Mouse (Mus musculus): ENCODE data around the gene Ly6g6d. TPM values are rescaled to one million over a fixed set of nuclear protein-coding genes. Genes with fewer than 3 reads are reported as not detected.
A peak's percentile ranks its signal among the peaks of the same experiment; 100 is the strongest.
"Not testable (repeated sequence)": the region's sequence is repeated elsewhere in the genome, so short reads cannot be mapped to it uniquely, and the experiment has no call there.

Gene Ly6g6d
- polyA plus RNA-seq, 1 experiment from 2014 or later: 2.1 TPM

DNA sequence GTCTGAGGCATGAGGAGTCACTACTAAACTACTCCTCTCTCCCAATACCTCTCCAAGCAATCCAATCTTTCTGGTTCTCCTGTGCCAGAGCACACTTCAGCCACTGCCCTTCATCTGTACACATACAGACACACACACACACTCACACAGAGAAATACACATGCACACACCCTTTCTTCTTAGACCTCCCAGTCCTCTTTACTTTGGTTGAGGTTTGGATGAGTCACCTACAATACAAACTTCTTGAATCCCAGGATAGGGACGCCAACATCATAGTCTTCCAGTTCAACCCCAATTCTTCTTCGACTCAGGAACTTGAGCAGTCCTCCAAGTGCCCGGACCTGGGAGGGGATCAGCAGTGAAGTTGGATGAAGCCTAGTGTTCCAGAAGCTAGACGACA, 34.1 kb downstream of the Ly6g6d start:
- Histone ChIP-seq H3K4me1 (ENCODE audit: control insufficient read depth, insufficient read depth, low read length) (peaks cover 26% of the 10 kb centered on the region), H3K4me2 (replicated peaks; ENCODE audit: low read depth, low read length) (no peak overlapping the region), H3K4me3 (ENCODE audit: low read depth, low read length) (no peak overlapping the region), H3K9me3 (ENCODE audit: control insufficient read depth, low read depth, low read length) (no peaks in the 10 kb centered on the region), H3K27ac (ENCODE audit: low read length) (peak overlapping the region; percentile 67; the same call in 1 of the 2 replicates), H3K9ac (replicated peaks; ENCODE audit: low read depth, low read length) (no peak overlapping the region), H3K36me3 (ENCODE audit: control insufficient read depth, insufficient read depth, low read length) (no peaks in the 10 kb centered on the region), H3K27me3 (ENCODE audit: control insufficient read depth, insufficient read depth, low read length) (no peaks in the 10 kb centered on the region)
- ATAC-seq (ENCODE audit: insufficient number of reproducible peaks, insufficient read depth, low FRiP score, low read depth): no peak
- 73% methylated on average over 4 of the region's 4 CpGs for WGBS

DNA sequence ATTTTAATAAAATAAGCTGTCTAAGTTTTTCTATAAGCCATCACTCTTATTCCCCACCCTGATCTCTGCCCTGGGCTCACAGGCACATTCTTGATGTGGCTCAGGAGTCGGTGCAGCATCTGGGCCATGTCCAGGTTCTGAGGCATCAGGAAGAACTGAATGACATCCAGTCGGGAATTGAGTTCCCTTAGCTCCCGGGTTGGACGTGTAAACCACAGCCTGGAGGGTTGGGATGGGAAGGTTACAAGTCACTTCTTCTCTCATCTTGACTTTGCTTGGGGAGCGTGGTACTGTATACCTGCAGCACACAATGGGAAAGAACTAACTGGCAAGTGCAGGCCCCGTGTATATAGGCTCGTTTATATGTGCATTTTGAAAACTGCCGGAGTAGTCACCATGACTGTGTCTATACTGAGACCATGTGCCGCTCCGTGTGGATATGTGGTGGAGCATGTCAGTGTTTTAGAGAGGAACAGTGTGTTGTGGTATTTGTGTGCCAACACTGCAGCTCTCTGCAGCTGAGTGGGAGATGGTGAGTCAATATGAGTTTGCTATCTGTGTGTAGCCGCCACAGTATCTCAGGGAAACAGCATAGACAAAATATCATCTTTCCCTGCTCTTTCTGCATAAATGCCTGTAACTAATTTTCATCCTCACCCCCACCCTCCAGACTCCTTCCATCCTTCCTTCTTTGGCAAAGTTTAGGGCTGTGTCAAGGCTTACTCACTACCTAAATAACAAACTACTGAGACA, 38.6 kb downstream of the Ly6g6d start:
- WGBS: 77% methylated on average over 11 of the region's 11 CpGs

DNA sequence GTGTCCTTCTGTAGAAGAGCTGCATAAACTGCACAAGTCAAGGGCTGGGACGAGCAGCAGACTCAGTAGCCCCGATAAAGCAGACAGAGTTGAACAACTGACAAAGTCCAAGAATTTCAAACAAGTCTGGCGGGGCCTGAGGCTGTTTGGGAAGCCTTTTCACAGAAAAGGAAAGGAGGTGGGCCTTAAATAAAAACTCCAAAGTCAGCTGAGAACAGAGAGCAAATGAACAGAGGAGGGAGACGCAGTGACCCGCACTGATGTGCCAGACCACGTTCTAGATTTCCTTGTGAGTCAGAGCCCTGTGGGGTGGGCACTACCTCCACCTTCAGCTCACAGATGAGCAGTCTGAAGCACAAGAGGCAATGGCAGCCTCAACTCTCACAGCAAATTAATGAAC, 43.0 kb downstream of the Ly6g6d start:
- Histone ChIP-seq H3K27me3 (ENCODE audit: control insufficient read depth, insufficient read depth, low read length) (no peaks in the 10 kb centered on the region), H3K4me3 (ENCODE audit: low read depth, low read length) (no peak overlapping the region), H3K4me1 (ENCODE audit: control insufficient read depth, insufficient read depth, low read length) (0 out of 2 replicates have a peak, but pooled peaks cover 2% of the 10 kb centered on the region), H3K27ac (ENCODE audit: low read length) (no peak overlapping the region), H3K36me3 (ENCODE audit: control insufficient read depth, insufficient read depth, low read length) (no peaks in the 10 kb centered on the region), H3K9me3 (ENCODE audit: control insufficient read depth, low read depth, low read length) (no peaks in the 10 kb centered on the region), H3K4me2 (replicated peaks; ENCODE audit: low read depth, low read length) (no peak overlapping the region), H3K9ac (replicated peaks; ENCODE audit: low read depth, low read length) (no peak overlapping the region)
- ATAC-seq (ENCODE audit: insufficient number of reproducible peaks, insufficient read depth, low FRiP score, low read depth): no peak
- WGBS: 59% methylated on average over 6 of the region's 6 CpGs

More for the DNA sequence above, 38.6 kb downstream of the Ly6g6d start:
- H3K4me2 ChIP-seq (replicated peaks; ENCODE audit: low read depth, low read length): no peak overlapping the region
- no peak overlapping the region for H3K27ac ChIP-seq (ENCODE audit: low read length)
- ATAC-seq (ENCODE audit: insufficient number of reproducible peaks, insufficient read depth, low FRiP score, low read depth): no peak
- H3K27me3 ChIP-seq (ENCODE audit: control insufficient read depth, insufficient read depth, low read length): no peaks in the 10 kb centered on the region
- no peaks in the 10 kb centered on the region for H3K36me3 ChIP-seq (ENCODE audit: control insufficient read depth, insufficient read depth, low read length)
- no peaks in the 10 kb centered on the region for H3K4me1 ChIP-seq (ENCODE audit: control insufficient read depth, insufficient read depth, low read length)
- no peak overlapping the region for H3K4me3 ChIP-seq (ENCODE audit: low read depth, low read length)
- H3K9ac ChIP-seq (replicated peaks; ENCODE audit: low read depth, low read length): no peak overlapping the region
- no peaks in the 10 kb centered on the region for H3K9me3 ChIP-seq (ENCODE audit: control insufficient read depth, low read depth, low read length)

DNA sequence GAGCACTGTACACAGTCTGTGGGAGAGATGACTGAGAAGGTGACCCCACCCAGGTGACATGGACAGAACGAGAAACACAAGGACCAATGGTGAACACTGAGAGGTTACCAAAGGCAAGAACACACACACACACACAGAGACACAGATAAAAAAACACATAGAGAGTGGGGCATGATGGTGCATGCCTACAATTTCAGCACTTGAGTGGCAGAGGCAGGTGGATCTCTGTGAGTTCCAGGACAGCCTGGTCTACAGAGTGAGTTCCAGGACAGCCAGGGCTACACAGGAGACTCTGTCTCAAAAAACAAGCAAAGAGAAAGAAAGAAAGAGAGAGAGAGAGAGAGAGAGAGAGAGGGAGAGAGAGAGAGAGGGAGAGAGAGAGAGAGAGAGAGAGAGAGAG, 44.2 kb downstream of the Ly6g6d start:
- H3K4me3 ChIP-seq (ENCODE audit: low read depth, low read length); H3K27ac ChIP-seq (ENCODE audit: low read length); H3K4me2 ChIP-seq (replicated peaks; ENCODE audit: low read depth, low read length); H3K9ac ChIP-seq (replicated peaks; ENCODE audit: low read depth, low read length); H3K27me3 ChIP-seq (ENCODE audit: control insufficient read depth, insufficient read depth, low read length); H3K9me3 ChIP-seq (ENCODE audit: control insufficient read depth, low read depth, low read length); H3K36me3 ChIP-seq (ENCODE audit: control insufficient read depth, insufficient read depth, low read length); ATAC-seq (ENCODE audit: insufficient number of reproducible peaks, insufficient read depth, low FRiP score, low read depth); H3K4me1 ChIP-seq (ENCODE audit: control insufficient read depth, insufficient read depth, low read length): not testable (repeated sequence)
- 71% methylated on average over 1 of the region's 1 CpGs for WGBS

DNA sequence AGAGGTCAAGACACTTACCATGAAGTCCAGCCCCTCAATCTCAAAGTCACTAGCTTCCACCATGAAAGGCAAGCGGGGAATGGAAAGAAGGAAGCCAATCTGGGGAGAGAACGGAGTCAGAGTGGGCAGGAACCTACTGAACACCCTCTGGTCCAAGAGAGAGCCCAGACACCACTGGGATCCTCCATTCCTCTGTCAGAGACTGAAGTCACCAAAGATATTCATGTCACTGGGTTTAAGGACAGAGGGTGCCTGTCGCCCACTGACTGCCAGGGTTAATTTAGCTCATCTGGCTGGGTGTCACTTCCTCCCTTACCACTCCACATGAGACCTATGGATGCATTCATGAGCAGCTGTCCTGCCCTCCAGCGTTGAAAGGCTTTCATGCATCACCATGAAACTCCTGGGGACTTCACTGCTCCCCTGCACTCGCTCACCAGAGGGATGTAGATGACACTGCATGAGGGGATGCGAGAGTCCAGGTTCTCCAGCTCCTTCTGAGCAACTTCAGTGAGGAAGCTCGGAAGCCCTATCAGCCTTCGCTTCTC, 45.5 kb downstream of the Ly6g6d start:
- no peak for ATAC-seq (ENCODE audit: insufficient number of reproducible peaks, insufficient read depth, low FRiP score, low read depth)
- no peaks in the 10 kb centered on the region for H3K36me3 ChIP-seq (ENCODE audit: control insufficient read depth, insufficient read depth, low read length)
- no peak overlapping the region for H3K4me2 ChIP-seq (replicated peaks; ENCODE audit: low read depth, low read length)
- WGBS: 65% methylated on average over 8 of the region's 8 CpGs
- no peaks in the 10 kb centered on the region for H3K9me3 ChIP-seq (ENCODE audit: control insufficient read depth, low read depth, low read length)
- no peak overlapping the region for H3K4me3 ChIP-seq (ENCODE audit: low read depth, low read length)
- H3K9ac ChIP-seq (replicated peaks; ENCODE audit: low read depth, low read length): no peak overlapping the region
- H3K27ac ChIP-seq (ENCODE audit: low read length): no peak overlapping the region
- H3K4me1 ChIP-seq (ENCODE audit: control insufficient read depth, insufficient read depth, low read length): peaks cover 11% of the 10 kb centered on the region; the same call in 1 of the 2 replicates
- no peaks in the 10 kb centered on the region for H3K27me3 ChIP-seq (ENCODE audit: control insufficient read depth, insufficient read depth, low read length)

DNA sequence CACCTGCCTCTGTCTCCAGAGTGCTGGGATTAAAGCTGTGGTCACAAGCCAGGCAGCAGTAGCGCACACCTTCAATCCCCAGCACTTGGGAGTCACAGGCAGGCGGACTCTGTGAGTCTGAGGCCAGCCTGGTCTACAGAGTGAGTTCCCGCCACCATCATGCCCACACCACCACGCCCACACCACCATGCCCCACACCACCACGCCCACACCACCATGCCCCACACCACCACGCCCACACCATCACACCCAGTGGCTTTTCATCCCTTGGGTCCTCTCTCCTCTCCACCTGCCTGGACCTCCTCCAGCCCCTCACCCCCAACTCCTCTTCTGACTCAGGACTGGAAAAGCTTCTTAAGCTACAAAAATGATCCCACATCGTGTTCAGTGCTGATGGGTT, 46.0 kb downstream of the Ly6g6d start:
- Histone ChIP-seq H3K36me3 (ENCODE audit: control insufficient read depth, insufficient read depth, low read length) (no peaks in the 10 kb centered on the region), H3K27ac (ENCODE audit: low read length) (no peak overlapping the region), H3K4me3 (ENCODE audit: low read depth, low read length) (no peak overlapping the region), H3K4me1 (ENCODE audit: control insufficient read depth, insufficient read depth, low read length) (peaks cover 11% of the 10 kb centered on the region; the same call in 1 of the 2 replicates), H3K27me3 (ENCODE audit: control insufficient read depth, insufficient read depth, low read length) (no peaks in the 10 kb centered on the region), H3K9me3 (ENCODE audit: control insufficient read depth, low read depth, low read length) (no peaks in the 10 kb centered on the region), H3K4me2 (replicated peaks; ENCODE audit: low read depth, low read length) (no peak overlapping the region), H3K9ac (replicated peaks; ENCODE audit: low read depth, low read length) (no peak overlapping the region)
- ATAC-seq (ENCODE audit: insufficient number of reproducible peaks, insufficient read depth, low FRiP score, low read depth): no peak
- WGBS: 73% methylated on average over 7 of the region's 7 CpGs

DNA sequence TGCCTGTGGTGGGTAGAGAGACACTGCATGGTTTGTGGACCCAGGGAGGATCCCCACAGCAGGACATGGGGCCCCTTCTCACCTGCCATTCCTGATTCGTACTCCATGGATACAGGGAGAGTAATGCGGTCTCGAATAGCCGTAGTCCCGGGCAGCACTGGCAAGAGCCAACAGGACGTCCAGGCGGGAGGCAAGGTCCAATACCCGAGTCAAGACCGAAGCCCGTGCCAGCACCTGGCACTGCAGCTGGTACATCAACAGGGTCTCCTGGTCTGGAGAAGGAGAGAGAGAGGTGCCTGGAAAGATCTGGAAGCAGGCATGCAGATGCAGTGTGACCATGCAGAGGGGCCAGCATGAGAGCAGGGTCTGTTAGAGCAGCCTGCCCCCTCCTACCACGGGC, 46.6 kb downstream of the Ly6g6d start:
- Histone ChIP-seq H3K4me1 (ENCODE audit: control insufficient read depth, insufficient read depth, low read length) (peaks cover 11% of the 10 kb centered on the region), H3K9me3 (ENCODE audit: control insufficient read depth, low read depth, low read length) (no peaks in the 10 kb centered on the region), H3K36me3 (ENCODE audit: control insufficient read depth, insufficient read depth, low read length) (no peaks in the 10 kb centered on the region), H3K4me3 (ENCODE audit: low read depth, low read length) (no peak overlapping the region), H3K9ac (replicated peaks; ENCODE audit: low read depth, low read length) (no peak overlapping the region), H3K4me2 (replicated peaks; ENCODE audit: low read depth, low read length) (no peak overlapping the region), H3K27me3 (ENCODE audit: control insufficient read depth, insufficient read depth, low read length) (no peaks in the 10 kb centered on the region), H3K27ac (ENCODE audit: low read length) (no peak overlapping the region)
- no peak for ATAC-seq (ENCODE audit: insufficient number of reproducible peaks, insufficient read depth, low FRiP score, low read depth)
- WGBS: 90% methylated on average over 11 of the region's 11 CpGs

DNA sequence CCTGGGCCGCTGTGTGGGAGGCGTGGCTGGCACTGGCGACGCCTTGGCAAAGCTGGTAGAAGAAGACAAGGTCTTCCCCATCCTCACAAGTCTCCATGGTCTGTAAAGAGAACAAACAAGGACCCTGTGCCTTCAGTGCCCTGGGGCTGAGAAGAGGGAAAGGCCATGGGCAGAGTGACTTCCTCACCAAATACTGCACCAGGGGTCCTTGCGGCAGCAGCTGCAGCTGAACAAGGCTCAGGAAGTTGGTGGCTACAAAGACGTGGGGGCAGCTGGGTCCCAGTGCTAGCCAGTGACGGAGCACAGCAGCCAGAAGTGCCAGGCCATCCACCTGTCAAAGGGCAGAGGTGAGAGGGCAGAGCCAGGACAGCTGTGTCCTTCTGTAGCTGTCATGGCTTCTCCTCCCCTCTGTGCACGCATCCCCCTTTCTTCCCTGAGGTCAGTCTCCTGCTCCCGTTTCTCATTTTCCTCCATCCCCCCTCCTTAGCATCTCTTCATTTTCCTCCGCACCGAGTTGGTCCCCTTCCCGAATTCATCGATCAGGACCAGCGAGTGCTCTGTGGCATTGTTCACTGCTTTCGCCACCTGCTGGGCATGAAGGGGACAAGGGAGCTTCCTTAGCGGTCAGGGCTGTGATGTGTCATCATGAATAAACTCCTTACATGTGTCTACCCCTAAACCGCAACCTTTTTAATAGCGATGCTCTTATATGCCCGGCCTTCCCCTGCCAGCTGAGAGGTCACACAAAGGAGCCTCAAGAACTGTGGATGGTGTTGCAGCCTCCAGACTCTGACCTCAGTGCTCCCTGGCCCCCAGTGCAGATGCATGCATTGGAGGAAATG, 48.0 kb downstream of the Ly6g6d start:
- Histone ChIP-seq H3K4me3 (ENCODE audit: low read depth, low read length) (no peak overlapping the region), H3K9me3 (ENCODE audit: control insufficient read depth, low read depth, low read length) (no peaks in the 10 kb centered on the region), H3K4me2 (replicated peaks; ENCODE audit: low read depth, low read length) (no peak overlapping the region), H3K27ac (ENCODE audit: low read length) (no peak overlapping the region), H3K4me1 (ENCODE audit: control insufficient read depth, insufficient read depth, low read length) (peaks cover 11% of the 10 kb centered on the region), H3K36me3 (ENCODE audit: control insufficient read depth, insufficient read depth, low read length) (no peaks in the 10 kb centered on the region), H3K27me3 (ENCODE audit: control insufficient read depth, insufficient read depth, low read length) (no peaks in the 10 kb centered on the region), H3K9ac (replicated peaks; ENCODE audit: low read depth, low read length) (no peak overlapping the region)
- no peak for ATAC-seq (ENCODE audit: insufficient number of reproducible peaks, insufficient read depth, low FRiP score, low read depth)
- 33% methylated on average over 19 of the region's 19 CpGs for whole genome bisulfite sequencing
